Mouse (Mus musculus) layer of hippocampus, adult 18-20 months (tissue): ENCODE measurements at regions not wholly inside any gene's neighbourhood (a gene's known extent, or its start where the extent isn't known, plus 50 kb on each side); places are given as distances from the start of the nearest gene placed in this dataset.
A peak's percentile ranks its signal among the peaks of the same experiment; 100 is the strongest.
"Not testable (repeated sequence)": the region's sequence is repeated elsewhere in the genome, so short reads cannot be mapped to it uniquely, and the experiment has no call there.

Experiments used
- DNase-seq, 2 experiments: peaks; one replicate each; pipeline ENCODE4 v3.0.0; 2022; ENCODE audit warnings: low spot score in 2 of 2

DNA sequence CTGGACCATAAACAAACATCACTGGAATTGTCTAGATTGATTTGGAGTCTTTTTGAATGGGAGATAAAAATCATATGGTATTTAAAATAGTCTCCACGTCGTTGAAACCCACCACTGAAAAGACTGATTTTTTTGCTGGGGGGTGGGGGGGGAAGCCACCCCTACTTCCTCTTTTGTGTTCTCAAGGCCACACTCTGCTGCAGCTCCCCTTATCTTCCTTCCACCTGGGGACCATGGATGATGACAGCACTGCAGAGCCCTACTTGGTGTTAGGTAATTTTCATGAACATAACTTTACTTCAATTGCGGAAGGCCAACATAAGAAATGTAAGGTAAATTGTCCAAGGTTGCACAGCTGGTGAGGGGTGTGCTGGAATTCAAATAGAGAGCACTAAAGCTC, 232.4 kb upstream of the Vrk2 start:
- no peak for DNase-seq

DNA sequence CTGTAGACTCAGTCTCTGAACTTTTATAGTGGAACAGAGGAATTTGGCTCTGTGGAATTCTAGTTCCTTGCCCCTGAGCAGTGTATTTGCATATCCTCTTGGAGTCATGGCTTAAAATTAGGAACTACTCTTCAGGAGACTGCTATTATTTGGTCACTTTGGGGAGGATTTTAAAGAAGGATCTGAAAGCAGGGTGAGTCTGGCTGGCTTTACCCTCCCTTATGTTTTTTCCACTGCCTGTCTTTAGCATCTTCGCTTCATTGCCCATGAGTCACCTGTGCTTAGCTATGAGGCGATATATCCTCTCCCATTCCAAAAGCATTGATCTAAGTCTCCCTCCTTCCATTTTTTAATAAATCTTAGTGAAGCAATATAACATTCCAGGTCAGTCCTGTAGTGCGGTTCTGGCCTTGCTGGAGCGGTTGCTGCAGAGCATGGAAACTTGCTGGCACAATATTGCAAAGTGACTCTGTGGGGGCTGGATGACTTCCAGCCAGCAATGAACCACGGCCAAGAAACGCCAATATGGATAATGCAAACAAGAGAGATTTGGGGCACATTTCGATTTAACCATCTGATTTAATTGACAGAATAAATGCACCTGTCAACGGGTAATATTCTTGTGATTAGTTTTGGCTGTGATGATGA, 230.4 kb upstream of the Vrk2 start:
- no peak for DNase-seq

DNA sequence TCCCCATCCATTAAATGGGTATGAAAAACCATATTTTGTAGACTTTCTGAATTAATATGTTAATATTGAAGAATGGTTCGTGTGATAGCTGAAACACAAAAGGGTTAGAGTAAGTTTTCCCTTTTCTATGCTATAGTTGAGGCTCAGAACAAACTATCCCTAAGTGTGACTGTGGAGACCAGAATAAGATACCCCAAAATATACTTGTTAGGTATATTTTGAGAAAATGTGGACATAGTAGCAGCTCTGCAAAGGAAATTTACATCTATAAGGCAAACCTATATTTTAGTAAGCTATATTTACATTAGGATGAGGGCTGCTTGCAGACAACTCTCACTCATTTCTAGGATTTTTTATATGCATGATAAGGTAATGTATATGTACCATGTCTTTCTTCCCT, 227.3 kb upstream of the Vrk2 start:
- no peak for DNase-seq

DNA sequence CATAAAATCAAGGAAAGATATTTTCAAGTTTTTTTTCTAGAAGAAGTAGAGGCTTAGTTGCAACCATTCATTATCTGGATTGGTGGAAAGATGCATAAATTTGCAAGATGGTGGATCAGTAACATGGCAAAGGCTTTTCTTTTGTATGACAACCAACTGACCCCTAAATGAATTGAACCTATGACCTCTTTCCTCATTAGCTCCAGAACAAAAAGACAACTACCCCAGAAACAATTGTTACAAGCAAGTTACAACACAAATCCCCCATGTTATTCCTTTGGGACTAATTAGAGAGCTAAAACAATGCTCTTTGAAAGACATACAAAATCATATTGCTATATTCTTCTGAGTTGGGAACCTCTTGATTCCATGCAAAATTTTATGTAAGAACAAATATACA, 223.5 kb upstream of the Vrk2 start:
- DNase-seq, result no peak

DNA sequence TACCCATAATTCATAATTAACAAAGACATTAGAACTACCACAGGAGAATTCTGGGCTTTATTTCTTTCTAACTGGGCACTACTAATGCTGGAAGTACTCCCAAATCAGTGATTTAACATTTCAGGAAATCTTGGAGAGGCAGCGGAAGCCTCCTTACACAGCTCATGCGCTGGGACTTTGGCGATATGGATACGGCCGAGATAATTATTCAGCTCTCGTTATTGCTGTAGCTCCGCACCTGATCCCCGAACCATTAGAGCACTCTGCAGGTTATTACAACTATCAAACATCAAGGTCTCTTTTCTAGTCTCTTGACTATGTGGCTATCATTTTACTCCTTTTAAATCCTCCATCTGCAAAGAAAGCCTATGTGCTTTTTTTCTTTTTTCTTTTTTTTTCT, 221.3 kb upstream of the Vrk2 start:
- DNase-seq, result no peak

DNA sequence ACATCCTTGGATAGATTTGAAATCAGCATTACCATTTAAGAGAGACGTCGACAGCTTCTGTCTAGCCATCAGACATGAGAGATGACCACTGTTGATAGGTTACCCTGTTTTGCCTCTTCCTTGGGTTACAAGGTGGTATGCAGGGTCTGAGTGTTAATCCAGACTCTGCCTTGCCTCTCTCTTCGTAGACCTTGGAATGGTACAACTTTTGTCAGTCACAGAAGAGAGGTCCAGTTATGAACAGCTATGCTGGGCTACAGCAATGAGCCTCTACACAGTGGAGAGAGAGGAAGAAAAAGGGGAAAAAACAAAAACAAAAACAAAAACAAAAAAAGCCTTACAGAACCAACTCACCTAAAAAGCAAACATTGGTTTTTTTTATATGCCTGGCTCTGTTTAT, 220.8 kb upstream of the Vrk2 start:
- DNase-seq, result no peak

DNA sequence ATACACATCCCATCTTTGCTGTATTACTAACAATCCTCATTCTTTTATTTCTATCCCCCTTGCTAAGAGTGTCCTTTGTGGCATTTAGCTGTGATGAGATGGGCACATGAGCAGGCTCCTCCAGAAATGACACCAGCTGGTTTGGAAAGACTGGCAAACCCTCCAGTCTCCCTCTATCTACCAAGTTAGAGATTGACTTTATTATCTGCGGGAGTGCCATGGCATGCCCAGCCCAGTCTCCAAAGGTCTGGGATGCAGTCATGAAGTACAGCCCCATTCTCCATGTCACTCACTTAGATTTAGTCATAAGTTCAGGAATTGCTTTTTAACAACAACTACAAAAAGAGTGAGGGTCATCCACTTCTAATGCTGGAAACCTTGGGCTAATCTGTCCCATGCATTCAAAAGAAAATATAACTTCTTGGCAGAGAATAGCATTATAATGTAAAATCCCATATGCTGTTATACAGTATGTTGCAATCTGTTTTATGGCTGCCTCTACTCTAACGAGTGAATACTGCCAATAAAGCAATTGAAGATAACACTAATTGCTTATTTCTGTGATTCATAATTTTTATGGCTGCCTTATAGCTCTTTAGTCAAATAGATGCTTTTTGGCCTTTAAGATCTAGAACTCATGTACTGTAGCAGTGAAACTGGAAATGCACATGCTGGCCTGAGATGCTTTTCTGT, 208.6 kb upstream of the Vrk2 start:
- no peak for DNase-seq

DNA sequence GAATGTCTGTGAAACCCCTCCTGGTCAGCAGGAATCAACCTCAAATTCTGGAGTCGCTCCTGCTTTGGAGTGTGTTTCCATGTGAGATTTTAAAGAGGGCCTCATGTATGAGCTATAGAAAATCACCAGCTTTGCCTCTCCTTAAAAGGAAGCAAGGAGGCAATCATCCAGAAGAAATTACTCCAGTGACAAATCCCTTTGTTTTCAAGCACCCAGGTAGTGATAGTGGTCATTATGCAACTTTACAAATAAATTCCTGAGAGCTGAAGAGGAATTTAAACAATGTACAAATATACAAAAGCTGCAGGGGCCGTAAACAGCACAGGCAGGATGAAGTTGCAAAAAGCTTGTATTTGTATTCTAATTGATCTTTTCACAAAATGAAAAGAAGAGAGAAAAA, 206.5 kb upstream of the Vrk2 start:
- no peak for DNase-seq

DNA sequence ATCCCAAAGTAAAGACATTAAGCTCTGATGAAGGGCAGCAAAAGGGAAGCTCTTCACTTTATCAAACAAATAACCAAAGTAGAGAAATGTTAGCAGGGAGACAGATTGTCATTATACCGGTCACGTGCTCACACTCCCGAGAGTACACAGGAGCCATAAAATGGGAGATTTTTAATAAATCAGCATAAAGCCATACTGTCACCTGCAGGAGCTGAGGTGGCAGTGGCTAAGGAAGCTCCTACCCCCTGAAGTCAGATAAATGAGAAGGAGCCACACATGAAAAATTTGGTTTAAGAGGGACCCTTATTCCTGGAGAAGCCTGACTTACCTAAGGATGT, 200.8 kb upstream of the Vrk2 start:
- DNase-seq, result no peak

DNA sequence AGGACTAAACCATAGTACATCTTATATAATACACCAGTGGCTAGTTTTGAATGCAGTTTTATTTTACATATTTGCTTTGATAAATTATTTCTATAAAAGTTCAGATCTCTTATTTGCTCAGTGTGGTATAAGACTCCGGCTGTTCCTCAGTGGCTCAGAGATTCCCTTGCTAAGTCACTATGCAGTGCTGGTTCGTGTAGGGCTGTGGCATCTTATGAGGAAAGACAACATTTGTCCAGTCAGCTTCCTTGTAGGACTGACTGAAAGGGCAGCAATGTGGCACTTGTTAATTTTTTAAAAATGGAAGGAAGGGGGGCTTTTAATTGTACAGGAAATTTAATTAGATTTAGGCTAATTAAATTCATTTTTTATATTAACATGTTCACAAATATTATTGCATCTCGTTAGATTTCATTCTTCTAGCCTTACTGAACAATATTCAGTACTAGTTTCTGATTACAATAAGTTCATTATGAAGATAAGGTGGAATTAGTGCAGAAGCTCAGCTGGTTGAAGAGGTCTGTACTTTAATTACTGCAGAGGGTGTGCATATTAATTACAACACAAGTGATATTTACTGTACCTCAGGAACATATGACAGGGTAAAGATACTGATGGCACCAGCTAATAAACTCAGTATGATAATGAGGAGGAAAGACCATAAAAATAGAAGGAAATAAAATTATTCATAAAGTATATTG, 200.3 kb upstream of the Vrk2 start:
- no peak for DNase-seq

DNA sequence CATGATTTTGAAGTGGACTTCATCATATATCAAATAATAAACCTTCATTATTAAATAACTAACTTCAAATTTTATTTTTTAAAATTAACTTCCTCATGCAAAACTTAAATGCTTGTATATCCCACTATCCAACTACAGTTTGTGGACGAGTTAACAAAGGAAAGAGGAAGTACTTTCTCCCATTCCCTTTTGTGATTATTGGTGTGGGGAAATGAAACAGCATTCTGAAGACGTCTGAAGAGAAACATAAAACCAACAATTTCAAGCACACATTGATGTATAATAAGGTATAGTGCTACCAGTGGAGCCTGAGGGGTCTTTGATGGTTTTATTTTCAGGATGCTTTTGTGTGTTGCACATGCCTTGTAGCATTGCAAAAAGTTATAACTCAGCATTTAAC, 195.5 kb upstream of the Vrk2 start:
- DNase-seq, result no peak

DNA sequence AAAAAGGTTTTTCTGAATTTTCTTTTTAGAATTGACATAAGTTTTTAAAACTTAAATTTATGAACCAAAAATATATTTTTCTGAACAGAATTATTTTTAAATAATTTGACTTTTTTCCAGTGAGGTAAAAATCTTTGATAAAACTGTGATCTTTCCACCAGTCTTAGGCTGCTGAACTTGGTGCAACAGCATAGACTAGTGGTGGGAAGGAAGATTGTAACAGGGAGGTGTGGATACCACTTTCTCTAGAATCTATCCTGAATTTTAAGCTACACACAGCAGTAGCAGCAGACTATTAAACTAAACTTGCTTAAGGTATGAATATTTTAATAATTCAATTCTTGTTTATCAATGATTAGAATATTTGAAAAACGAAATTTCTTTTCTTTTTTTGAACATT, 191.4 kb upstream of the Vrk2 start:
- peak in 1 of 2 experiments; percentile 53 for DNase-seq

DNA sequence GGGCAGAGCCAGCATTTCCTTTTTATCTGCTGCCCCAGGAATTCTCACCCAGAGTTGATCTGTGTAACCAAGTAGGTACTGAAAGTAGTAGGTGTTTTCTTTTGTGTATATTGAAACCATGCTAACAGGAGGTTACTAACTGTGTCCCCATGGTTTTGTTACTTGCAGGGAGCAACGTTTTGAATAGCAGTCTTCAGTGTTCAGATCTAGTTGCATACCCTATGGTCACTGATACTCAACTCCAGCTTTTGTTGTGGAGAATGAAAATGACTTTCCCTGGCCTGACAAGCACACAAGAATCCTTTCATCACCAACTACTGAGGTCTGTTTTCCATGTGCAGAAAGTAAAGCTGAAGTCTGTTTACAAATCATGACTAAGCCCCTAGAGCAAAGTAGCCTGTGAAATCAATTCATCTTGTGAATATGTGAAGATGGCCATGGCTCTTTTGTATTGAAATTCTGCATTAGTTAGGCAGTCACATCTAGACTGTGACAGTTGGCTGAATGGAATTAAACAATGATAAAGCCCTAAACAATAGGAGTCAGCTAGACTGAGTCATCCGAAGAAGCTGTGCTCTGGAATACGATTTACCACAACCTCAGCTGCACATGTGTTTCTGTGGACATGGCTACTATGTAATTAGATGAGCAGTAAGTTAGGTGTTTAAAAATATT, 179.5 kb upstream of the Vrk2 start:
- peak in 1 of 2 experiments; percentile 6 for DNase-seq

DNA sequence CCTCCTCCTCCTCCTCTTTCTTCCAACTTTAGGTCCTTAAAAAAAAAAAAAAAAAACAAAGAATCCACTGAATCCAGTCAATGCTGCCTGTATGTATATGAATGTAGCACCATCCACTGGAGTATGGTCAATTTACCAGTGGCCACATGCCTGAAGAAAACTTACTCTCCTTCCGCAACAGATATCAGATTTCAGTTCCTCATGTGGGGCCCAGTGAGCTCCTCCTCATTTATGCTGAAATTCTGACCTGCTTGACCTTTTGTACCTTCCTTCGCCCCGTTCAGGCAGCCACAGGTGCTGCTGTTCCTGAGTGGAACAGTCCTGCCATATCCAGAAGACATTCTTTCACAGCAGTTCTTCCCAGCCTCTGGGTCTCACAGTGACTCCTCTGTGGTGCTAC, 161.8 kb upstream of the Vrk2 start:
- no peak for DNase-seq

DNA sequence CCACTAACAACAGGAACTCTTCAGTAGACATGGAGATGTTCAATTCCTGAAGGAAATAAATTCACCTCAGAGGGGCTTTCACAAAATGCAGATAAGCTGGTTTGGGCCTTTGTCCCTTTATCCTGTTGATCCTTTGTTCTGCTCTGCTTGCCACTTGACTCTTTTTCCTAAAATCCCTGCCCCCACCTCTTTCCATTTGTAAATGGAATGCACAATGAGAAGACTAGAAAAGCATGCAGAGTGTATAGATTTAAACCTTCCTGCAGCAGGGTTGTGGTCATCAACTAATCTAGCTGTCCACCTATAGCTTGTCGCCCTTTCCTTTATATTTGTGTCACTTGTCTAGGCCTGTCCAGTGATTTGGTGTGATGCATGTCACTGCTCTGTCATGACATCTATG, 159.8 kb upstream of the Vrk2 start:
- no peak for DNase-seq

DNA sequence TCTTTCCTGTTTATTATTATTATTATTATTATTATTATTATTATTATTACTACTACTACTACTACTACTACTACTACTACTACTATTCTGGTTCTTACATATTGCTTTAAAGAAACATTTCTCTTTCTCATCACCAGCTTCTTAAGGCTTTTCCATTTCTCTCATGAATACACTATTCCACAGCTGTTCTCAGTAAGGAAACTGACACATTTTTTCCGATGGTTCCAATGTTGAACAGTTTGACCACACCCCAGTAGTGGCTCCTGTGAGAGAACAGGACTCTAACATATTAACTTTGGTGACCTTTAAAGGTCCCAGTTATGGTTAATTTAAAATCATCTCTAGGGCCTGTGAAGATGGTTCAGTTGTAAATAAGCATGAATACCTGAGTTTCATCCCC, 148.4 kb upstream of the Vrk2 start:
- DNase-seq, result no peak

DNA sequence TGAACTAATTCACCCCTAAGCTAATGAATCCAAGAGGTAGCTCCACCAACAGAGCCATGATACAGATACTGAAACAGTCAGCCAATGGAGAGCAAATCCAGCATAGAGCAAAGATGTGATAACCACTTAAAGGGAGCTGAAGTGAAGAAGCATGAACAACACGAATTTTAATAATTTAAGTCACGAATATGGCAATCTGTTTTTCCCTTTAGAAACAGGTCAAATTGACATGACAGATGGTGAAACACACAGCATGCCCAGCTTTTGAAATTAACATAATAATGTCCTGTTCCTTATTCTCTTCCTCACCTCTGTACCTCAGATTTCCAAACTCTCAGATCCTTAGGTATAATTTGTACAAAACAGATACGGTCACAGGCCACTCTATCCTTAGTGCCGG, 145.9 kb upstream of the Vrk2 start:
- DNase-seq, result peak in 1 of 2 experiments; percentile 6

DNA sequence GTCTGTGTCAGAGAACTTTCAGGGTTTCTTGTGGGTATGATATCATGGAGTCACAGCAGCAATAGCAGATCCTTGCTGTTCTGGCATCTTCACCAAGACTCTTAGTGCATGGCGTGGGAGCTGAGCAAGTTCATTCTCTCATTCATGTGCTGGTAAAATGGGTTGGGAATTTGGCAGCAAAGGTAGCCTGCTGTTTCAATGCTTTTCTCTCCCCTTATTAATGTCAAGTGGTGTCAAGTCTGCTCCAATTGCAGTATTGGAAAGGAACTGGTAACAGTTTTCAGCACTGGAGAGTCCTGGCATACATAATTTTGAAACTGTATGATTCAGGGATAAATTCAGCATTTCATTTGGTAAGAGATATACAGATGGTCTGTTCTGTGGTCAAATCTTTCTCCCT, 133.2 kb upstream of the Vrk2 start:
- no peak for DNase-seq

DNA sequence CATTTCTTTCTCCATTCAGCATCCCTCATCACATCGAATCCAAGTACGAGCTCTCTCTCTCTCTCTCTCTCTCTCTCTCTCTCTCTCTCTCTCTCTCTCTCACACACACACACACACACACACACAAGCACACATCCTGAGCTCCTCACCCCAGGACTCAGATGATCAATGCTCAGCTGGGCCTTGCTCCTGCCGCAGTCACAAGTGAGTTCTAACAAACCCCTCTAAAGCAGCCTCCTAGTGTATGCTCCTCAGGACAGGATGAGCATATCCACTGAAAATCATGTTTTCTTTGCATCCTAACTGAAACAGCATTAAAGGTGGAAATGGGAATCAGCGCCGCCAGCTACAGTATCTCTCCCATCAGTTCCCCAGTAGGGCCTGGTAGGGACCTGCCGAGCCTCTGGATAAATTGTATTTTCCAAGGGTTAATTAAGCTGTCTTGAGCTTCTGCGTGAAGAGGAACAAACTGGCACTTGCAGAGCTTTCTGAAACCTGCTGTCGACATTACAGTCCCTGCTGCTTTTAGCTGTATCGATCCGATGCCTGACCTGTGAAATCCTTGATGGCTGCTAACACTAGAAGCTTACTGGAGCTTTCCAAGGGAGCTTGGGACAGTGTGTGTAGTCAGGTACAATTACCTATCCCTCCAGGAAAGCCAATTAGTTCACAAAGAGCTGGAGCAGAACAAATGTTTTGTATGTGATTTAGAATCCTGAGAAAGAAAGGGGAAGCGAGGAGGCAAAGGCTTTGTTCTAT, 131.3 kb upstream of the Vrk2 start:
- DNase-seq, result no peak

DNA sequence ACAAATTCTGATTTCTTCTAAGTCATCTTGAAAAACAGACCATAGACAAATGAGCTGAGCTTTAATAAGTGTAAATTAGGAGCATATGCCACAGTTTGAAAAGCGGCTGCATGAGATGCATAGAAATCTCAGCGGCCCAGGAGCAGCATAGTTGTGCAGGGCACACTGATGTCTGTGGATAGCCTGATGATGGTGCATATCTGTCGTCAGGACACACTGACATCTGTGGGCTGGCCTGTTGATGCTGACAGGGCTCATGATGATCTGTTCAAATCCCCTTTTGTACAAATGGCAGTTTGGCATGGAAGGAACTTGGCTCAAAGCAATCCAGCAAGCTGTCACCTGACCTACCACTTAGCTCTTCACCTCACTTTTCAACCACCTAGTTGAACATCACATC, 128.5 kb upstream of the Vrk2 start:
- DNase-seq, result peak in 1 of 2 experiments; percentile 5

DNA sequence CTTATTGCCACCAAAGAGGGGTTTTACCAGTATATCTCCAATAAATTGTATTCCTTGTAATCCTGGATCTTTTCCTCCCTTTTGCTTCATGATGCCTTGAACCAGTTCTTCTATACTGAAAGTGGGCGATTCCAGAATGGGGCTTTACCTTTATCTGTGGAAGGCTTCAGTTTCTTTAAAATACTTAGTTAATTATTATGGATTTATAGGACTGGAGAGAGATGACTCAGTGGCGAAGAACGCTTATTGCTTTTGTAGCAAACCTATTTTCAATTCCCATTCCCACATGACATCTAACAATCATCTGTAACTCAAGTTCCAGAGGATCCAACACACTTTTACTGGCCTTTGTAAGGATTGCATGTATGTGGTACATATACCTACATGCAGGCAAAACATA, 127.4 kb upstream of the Vrk2 start:
- no peak for DNase-seq

DNA sequence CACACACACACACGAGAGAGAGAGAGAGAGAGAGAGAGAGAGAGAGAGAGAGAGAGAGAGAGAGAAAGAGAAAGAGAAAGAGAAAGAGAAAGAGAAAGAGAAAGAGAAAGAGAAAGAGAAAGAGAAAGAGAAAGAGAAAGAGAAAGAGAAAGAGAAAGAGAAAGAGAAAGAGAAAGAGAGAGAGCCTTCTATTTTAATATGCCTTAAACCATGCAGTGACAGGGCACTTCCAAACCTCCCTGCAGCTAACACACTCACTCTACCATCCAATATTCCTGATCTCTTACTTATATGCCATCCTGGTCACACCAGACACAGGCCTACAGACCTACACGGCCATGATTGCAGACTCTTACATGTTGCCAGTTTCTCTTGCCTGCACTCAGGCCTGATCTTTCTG, 117.4 kb upstream of the Vrk2 start:
- not testable (repeated sequence) for DNase-seq
